Mouse (Mus musculus) stomach, embryonic 16.5 days (tissue): ENCODE measurements around the gene Fam168b. TPM values are rescaled to one million over a fixed set of nuclear protein-coding genes. Genes with fewer than 3 reads are reported as not detected.

Experiments used
- ATAC-seq: fragments of 200-750 bp; cut with Nextera tagmentation; 2 replicates; pipeline ENCODE4 v1.8.0; 2017; ENCODE audit warnings: moderate number of reproducible peaks, moderate TSS enrichment; ENCODE audit not compliant: insufficient read depth, low FRiP score
- H3K27ac ChIP-seq: fragments of 300-500 bp; sonication (generic); 2 replicates; pipeline ENCODE4 v1.5.1; 2014; ENCODE audit warnings: low read length
- H3K27me3 ChIP-seq: fragments of 300-500 bp; sonication (generic); 2 replicates; pipeline ENCODE4 v1.6.1; 2014; ENCODE audit warnings: low read length, control low read depth, mixed read lengths; ENCODE audit not compliant: control insufficient read depth, insufficient read depth
- H3K36me3 ChIP-seq: fragments of 300-500 bp; sonication (generic); 2 replicates; pipeline ENCODE4 v1.6.1; 2014; ENCODE audit warnings: low read length; ENCODE audit not compliant: control insufficient read depth, insufficient read depth
- H3K4me1 ChIP-seq: fragments of 300-500 bp; sonication (generic); 2 replicates; pipeline ENCODE4 v1.6.1; 2014; ENCODE audit warnings: low read length, control low read depth, mixed read lengths; ENCODE audit not compliant: control insufficient read depth, insufficient read depth
- H3K4me2 ChIP-seq: fragments of 300-500 bp; sonication (generic); 2 replicates; pipeline ENCODE4 v1.6.1; 2014; ENCODE audit warnings: low read depth, low read length, mixed read lengths
- H3K4me3 ChIP-seq: fragments of 300-500 bp; sonication (generic); replicated peaks from 2 replicates; pipeline ENCODE4 v1.5.1; 2014; ENCODE audit warnings: mild to moderate bottlenecking, low read length
- H3K9ac ChIP-seq: fragments of 300-500 bp; sonication (generic); 2 replicates; pipeline ENCODE4 v1.6.1; 2014; ENCODE audit warnings: low read length
- H3K9me3 ChIP-seq: fragments of 300-500 bp; sonication (generic); replicated peaks from 2 replicates; pipeline ENCODE4 v1.6.1; 2016; ENCODE audit warnings: low read length, control low read depth; ENCODE audit not compliant: control insufficient read depth
- WGBS: fragments of 180-500 bp; shearing (Covaris S2); extraction: QIAGEN DNeasy Blood & Tissue Kit; methylation state at CpG from one replicate; pipeline ENCODE4 v1.1.7; 2014; 5-methylcytosine and 5-hydroxymethylcytosine counted together
- polyA plus RNA-seq: library from polyadenylated mRNA; unstranded; fragments of >200 nt; fragmentation: Nextera tagmentation; extraction: Ambion mirVana; gene quantifications from 2 replicates; pipeline ENCODE4 v1.2.1, GENCODE M21; 2015

Gene Fam168b
- polyA plus RNA-seq, 1 experiment from 2014 or later: 46.2 TPM

DNA sequence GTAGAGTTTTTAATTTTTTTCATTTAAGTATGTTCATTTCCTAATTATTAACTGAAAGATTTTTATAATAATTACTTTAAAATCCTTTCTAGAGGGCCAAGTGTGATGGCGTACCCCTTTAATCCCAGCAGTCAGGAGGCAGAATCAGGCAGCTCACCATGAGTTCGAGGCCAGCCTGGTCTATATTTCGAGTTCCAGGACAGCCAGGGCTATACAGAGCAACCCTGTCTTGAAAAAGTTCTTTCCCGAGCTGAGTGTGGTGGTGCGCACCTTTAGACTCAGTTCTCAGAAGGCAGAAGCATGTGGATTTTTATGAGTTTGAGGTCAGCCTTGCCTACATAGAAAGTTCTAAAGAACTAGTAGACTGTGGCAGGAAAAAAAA, 24.7 kb upstream of the Fam168b start:
- no peak for ATAC-seq
- Histone ChIP-seq H3K4me3 (no peak overlapping the region), H3K9ac (no peak overlapping the region), H3K4me2 (no peak overlapping the region), H3K4me1 (no peaks in the 10 kb centered on the region), H3K27me3 (no peaks in the 10 kb centered on the region), H3K36me3 (peaks cover 13% of the 10 kb centered on the region), H3K9me3 (no peaks in the 10 kb centered on the region), H3K27ac (no peak overlapping the region)
- WGBS: 87% methylated on average over 5 of the region's 5 CpGs

- H3K9me3 ChIP-seq: no peaks in the 10 kb centered on the region
- no peak overlapping the region for H3K4me2 ChIP-seq
- H3K27ac ChIP-seq: no peak overlapping the region
- no peaks in the 10 kb centered on the region for H3K27me3 ChIP-seq
- no peak overlapping the region for H3K4me3 ChIP-seq
- no peak overlapping the region for H3K9ac ChIP-seq
- ATAC-seq: peak; percentile 53; the same call in 1 of the 2 replicates
- WGBS: 57% methylated on average over 10 of the region's 10 CpGs
- peaks cover 12% of the 10 kb centered on the region for H3K36me3 ChIP-seq
- no peaks in the 10 kb centered on the region for H3K4me1 ChIP-seq
Observed at GRCm38 (mm10) chr1:34866815-34867573, 24.1 kb upstream of the Fam168b start.

DNA sequence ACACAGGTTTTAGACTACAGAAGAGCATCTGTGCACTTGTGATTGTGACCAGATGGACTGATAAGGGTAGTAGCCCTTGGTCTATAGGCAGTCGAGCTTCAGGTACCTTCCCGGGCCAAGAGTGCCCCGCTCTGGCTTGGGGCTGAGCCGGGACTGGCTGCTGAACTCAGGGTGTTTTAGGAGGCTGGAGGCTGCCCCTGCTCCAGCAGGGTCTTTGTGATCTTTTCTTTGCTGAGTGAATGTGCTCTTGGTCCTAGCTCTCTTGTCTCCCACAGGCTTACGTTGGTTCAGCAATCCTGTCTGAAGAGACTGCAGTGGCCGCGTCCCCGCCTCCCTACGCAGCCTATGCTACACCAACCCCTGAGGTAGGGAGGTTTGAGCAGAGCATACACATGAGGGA, 23.0 kb upstream of the Fam168b start:
- Histone ChIP-seq H3K36me3 (peaks cover 7% of the 10 kb centered on the region; the same call in 1 of the 2 replicates), H3K9me3 (no peaks in the 10 kb centered on the region)
- 86% methylated on average over 9 of the region's 9 CpGs for WGBS

GRCm38 (mm10) chr1:34864243-34864642, 21.4 kb upstream of the Fam168b start:
- Histone ChIP-seq H3K9ac (no peak overlapping the region), H3K9me3 (no peaks in the 10 kb centered on the region), H3K4me2 (no peak overlapping the region), H3K27me3 (no peaks in the 10 kb centered on the region), H3K4me1 (no peaks in the 10 kb centered on the region), H3K4me3 (no peak overlapping the region), H3K36me3 (peaks cover 6% of the 10 kb centered on the region; the same call in 1 of the 2 replicates), H3K27ac (no peak overlapping the region)
- 32% methylated on average over 7 of the region's 7 CpGs for WGBS
- ATAC-seq: no peak

More for the DNA sequence above, 23.0 kb upstream of the Fam168b start:
- Histone ChIP-seq H3K4me2 (no peak overlapping the region), H3K27me3 (no peaks in the 10 kb centered on the region), H3K27ac (no peak overlapping the region), H3K9ac (no peak overlapping the region), H3K4me3 (no peak overlapping the region), H3K4me1 (no peaks in the 10 kb centered on the region)
- no peak for ATAC-seq

DNA sequence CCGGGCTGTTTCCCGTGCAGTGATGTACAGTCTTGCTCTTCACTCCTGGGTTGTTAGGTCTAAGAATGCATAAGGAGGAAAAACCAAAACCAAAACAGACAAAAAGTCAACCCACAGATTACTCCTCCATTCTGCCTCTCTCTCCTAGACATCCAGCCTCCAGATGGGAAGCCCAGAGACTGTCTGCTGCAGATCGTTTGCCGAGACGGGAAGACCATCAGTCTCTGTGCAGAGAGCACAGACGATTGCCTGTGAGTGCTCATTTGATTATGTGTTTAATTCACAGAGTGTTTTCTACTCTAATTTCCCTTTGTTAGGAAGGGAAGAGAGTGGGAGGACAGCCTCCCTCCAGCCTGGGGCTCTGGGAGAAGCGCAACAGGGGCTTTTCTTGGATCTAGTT, 20.5 kb upstream of the Fam168b start:
- no peak for ATAC-seq
- Histone ChIP-seq H3K9ac (no peak overlapping the region), H3K27me3 (no peaks in the 10 kb centered on the region), H3K36me3 (0 out of 2 replicates have a peak, but pooled peaks cover 4% of the 10 kb centered on the region), H3K27ac (no peak overlapping the region), H3K4me1 (no peaks in the 10 kb centered on the region), H3K9me3 (no peaks in the 10 kb centered on the region), H3K4me3 (no peak overlapping the region), H3K4me2 (no peak overlapping the region)
- WGBS: 80% methylated on average over 7 of the region's 7 CpGs

DNA sequence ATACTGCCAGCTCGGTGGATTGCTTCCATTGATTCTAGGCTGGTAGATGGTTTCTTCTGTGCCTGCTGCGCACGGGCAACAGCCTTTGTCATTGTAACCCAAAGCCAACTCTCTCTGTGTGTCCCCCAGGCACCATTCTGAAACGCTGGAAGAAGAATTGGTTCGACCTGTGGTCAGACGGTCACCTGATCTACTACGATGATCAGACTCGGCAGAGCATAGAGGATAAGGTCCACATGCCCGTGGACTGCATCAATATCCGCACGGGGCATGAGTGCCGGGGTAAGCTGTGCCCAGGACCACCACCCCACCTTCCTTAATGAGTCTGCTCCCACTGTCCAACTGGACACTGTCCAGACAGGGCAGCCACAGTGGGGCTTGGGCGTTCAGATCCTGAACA, 20.0 kb upstream of the Fam168b start:
- no peaks in the 10 kb centered on the region for H3K4me1 ChIP-seq
- no peak overlapping the region for H3K27ac ChIP-seq
- H3K36me3 ChIP-seq: 0 out of 2 replicates have a peak, but pooled peaks cover 4% of the 10 kb centered on the region
- H3K9me3 ChIP-seq: no peaks in the 10 kb centered on the region
- H3K4me2 ChIP-seq: no peak overlapping the region
- H3K27me3 ChIP-seq: no peaks in the 10 kb centered on the region
- no peak for ATAC-seq
- no peak overlapping the region for H3K9ac ChIP-seq
- 91% methylated on average over 13 of the region's 13 CpGs for WGBS
- H3K4me3 ChIP-seq: no peak overlapping the region

- Histone ChIP-seq H3K4me1 (no peaks in the 10 kb centered on the region), H3K4me2 (no peak overlapping the region), H3K9me3 (no peaks in the 10 kb centered on the region), H3K27ac (no peak overlapping the region), H3K4me3 (no peak overlapping the region), H3K36me3 (0 out of 2 replicates have a peak, but pooled peaks cover 4% of the 10 kb centered on the region), H3K9ac (no peak overlapping the region), H3K27me3 (no peaks in the 10 kb centered on the region)
- ATAC-seq: no peak
- 89% methylated on average over 7 of the region's 7 CpGs for WGBS
Observed at GRCm38 (mm10) chr1:34860205-34860604, 17.3 kb upstream of the Fam168b start.

GRCm38 (mm10) chr1:34859761-34860160, 16.9 kb upstream of the Fam168b start:
- ATAC-seq: no peak
- H3K27ac ChIP-seq: no peak overlapping the region
- no peaks in the 10 kb centered on the region for H3K27me3 ChIP-seq
- 81% methylated on average over 3 of the region's 3 CpGs for WGBS
- H3K9ac ChIP-seq: no peak overlapping the region
- no peaks in the 10 kb centered on the region for H3K4me1 ChIP-seq
- H3K4me3 ChIP-seq: no peak overlapping the region
- H3K36me3 ChIP-seq: 0 out of 2 replicates have a peak, but pooled peaks cover 4% of the 10 kb centered on the region
- H3K9me3 ChIP-seq: no peaks in the 10 kb centered on the region
- H3K4me2 ChIP-seq: no peak overlapping the region

GRCm38 (mm10) chr1:34858671-34859070, 15.8 kb upstream of the Fam168b start:
- Histone ChIP-seq H3K4me1 (no peaks in the 10 kb centered on the region), H3K27me3 (no peaks in the 10 kb centered on the region), H3K36me3 (0 out of 2 replicates have a peak, but pooled peaks cover 4% of the 10 kb centered on the region), H3K27ac (no peak overlapping the region), H3K9me3 (no peaks in the 10 kb centered on the region), H3K9ac (no peak overlapping the region), H3K4me2 (no peak overlapping the region), H3K4me3 (no peak overlapping the region)
- ATAC-seq: peak; percentile 75; the same call in 1 of the 2 replicates
- whole genome bisulfite sequencing: 61% methylated on average over 5 of the region's 5 CpGs
